Mouse (Mus musculus) embryonic facial prominence, embryonic 10.5 days (tissue): Measurements from ENCODE around the gene Pi4k2b. TPM values are rescaled to one million over a fixed set of nuclear protein-coding genes. Genes with fewer than 3 reads are reported as not detected.
A peak's percentile ranks its signal among the peaks of the same experiment; 100 is the strongest.
"Not testable (repeated sequence)": the region's sequence is repeated elsewhere in the genome, so short reads cannot be mapped to it uniquely, and the experiment has no call there.

Experiments
- DNase-seq: peaks from one replicate; pipeline ENCODE4 v3.0.0-alpha.2; 2017; ENCODE audit warnings: low spot score
- H3K27ac ChIP-seq: fragments of 300-500 bp; sonication (generic); replicated peaks from 2 replicates; pipeline ENCODE4 v1.5.1; 2016; ENCODE audit warnings: mild to moderate bottlenecking
- H3K27me3 ChIP-seq: fragments of 300-500 bp; sonication (generic); replicated peaks from 2 replicates; pipeline ENCODE4 v1.6.1; 2016; ENCODE audit warnings: low read depth, mild to moderate bottlenecking; ENCODE audit not compliant: poor library complexity, severe bottlenecking
- H3K36me3 ChIP-seq: fragments of 300-500 bp; sonication (generic); replicated peaks from 2 replicates; pipeline ENCODE4 v1.6.1; 2016; ENCODE audit warnings: mild to moderate bottlenecking, moderate library complexity
- H3K4me1 ChIP-seq: fragments of 300-500 bp; sonication (generic); 2 replicates; pipeline ENCODE4 v1.6.1; 2016
- H3K4me3 ChIP-seq: fragments of 300-500 bp; sonication (generic); 2 replicates; pipeline ENCODE4 v1.5.1; 2016; ENCODE audit warnings: mild to moderate bottlenecking, moderate library complexity
- H3K9me3 ChIP-seq: fragments of 300-500 bp; sonication (generic); 2 replicates; pipeline ENCODE4 v1.6.1; 2016; ENCODE audit warnings: mild to moderate bottlenecking
- WGBS: fragments of 180-500 bp; shearing (Covaris S2); methylation state at CpG from one replicate; pipeline ENCODE4 v1.1.7; 2016; 5-methylcytosine and 5-hydroxymethylcytosine counted together
- polyA plus RNA-seq: library from polyadenylated mRNA; unstranded; fragments of >200 nt; fragmentation: Nextera tagmentation; extraction: Ambion mirVana; gene quantifications from 2 replicates; pipeline ENCODE4 v1.2.1, GENCODE M21; 2016

The Pi4k2b gene
- polyA plus RNA-seq, 1 experiment from 2014 or later: 16.5 TPM

GRCm38 (mm10) chr5:52746920-52747319 lies 5.5 kb downstream of the Pi4k2b start:
- Histone ChIP-seq H3K27ac (no peak overlapping the region), H3K4me1 (peaks cover 7% of the 10 kb centered on the region), H3K4me3 (no peak overlapping the region), H3K36me3 (0 out of 2 replicates have a peak, but pooled peaks cover 2% of the 10 kb centered on the region), H3K27me3 (no peaks in the 10 kb centered on the region), H3K9me3 (no peaks in the 10 kb centered on the region)
- no peak for DNase-seq

- 80% methylated on average over 5 of the region's 5 CpGs for WGBS
- Histone ChIP-seq H3K9me3 (no peaks in the 10 kb centered on the region), H3K36me3 (peaks cover 9% of the 10 kb centered on the region; the same call in 1 of the 2 replicates), H3K27me3 (no peaks in the 10 kb centered on the region), H3K4me3 (no peak overlapping the region), H3K27ac (no peak overlapping the region), H3K4me1 (no peaks in the 10 kb centered on the region)
- DNase-seq: no peak
Observed at GRCm38 (mm10) chr5:52748732-52749131, 7.4 kb downstream of the Pi4k2b start.

GRCm38 (mm10) chr5:52753146-52753545 lies 11.8 kb downstream of the Pi4k2b start:
- no peak for DNase-seq
- 72% methylated on average over 9 of the region's 9 CpGs for WGBS
- no peaks in the 10 kb centered on the region for H3K27me3 ChIP-seq
- H3K4me3 ChIP-seq: no peak overlapping the region
- H3K9me3 ChIP-seq: no peaks in the 10 kb centered on the region
- no peak overlapping the region for H3K27ac ChIP-seq
- H3K4me1 ChIP-seq: no peaks in the 10 kb centered on the region
- H3K36me3 ChIP-seq: peaks cover 23% of the 10 kb centered on the region; the same call in 1 of the 2 replicates

GRCm38 (mm10) chr5:52754196-52754595 lies 12.8 kb downstream of the Pi4k2b start:
- H3K27me3 ChIP-seq: no peaks in the 10 kb centered on the region
- DNase-seq: no peak
- H3K4me3 ChIP-seq: no peak overlapping the region
- no peaks in the 10 kb centered on the region for H3K4me1 ChIP-seq
- peaks cover 25% of the 10 kb centered on the region; the same call in 1 of the 2 replicates for H3K36me3 ChIP-seq
- H3K27ac ChIP-seq: no peak overlapping the region
- H3K9me3 ChIP-seq: no peaks in the 10 kb centered on the region

GRCm38 (mm10) chr5:52755337-52755736 lies 14.0 kb downstream of the Pi4k2b start:
- no peak for DNase-seq
- no peaks in the 10 kb centered on the region for H3K9me3 ChIP-seq
- H3K36me3 ChIP-seq: peaks cover 25% of the 10 kb centered on the region; the same call in 1 of the 2 replicates
- 92% methylated on average over 3 of the region's 3 CpGs for WGBS
- H3K4me1 ChIP-seq: no peaks in the 10 kb centered on the region
- no peak overlapping the region for H3K27ac ChIP-seq
- no peaks in the 10 kb centered on the region for H3K27me3 ChIP-seq
- H3K4me3 ChIP-seq: no peak overlapping the region

GRCm38 (mm10) chr5:52755989-52756388 lies 14.6 kb downstream of the Pi4k2b start:
- H3K27ac ChIP-seq: no peak overlapping the region

GRCm38 (mm10) chr5:52762586-52762985 lies 21.2 kb downstream of the Pi4k2b start:
- no peak overlapping the region for H3K27ac ChIP-seq
- no peak for DNase-seq
- no peaks in the 10 kb centered on the region for H3K9me3 ChIP-seq
- 90% methylated on average over 7 of the region's 7 CpGs for WGBS
- peaks cover 23% of the 10 kb centered on the region for H3K36me3 ChIP-seq
- no peak overlapping the region for H3K4me3 ChIP-seq
- H3K27me3 ChIP-seq: no peaks in the 10 kb centered on the region
- no peaks in the 10 kb centered on the region for H3K4me1 ChIP-seq

More at GRCm38 (mm10) chr5:52755989-52756388, 14.6 kb downstream of the Pi4k2b start:
- WGBS: 91% methylated on average over 6 of the region's 6 CpGs
- DNase-seq: no peak
- H3K9me3 ChIP-seq: no peaks in the 10 kb centered on the region
- H3K27me3 ChIP-seq: no peaks in the 10 kb centered on the region
- H3K36me3 ChIP-seq: peaks cover 26% of the 10 kb centered on the region; the same call in 1 of the 2 replicates
- H3K4me3 ChIP-seq: no peak overlapping the region
- H3K4me1 ChIP-seq: no peaks in the 10 kb centered on the region

- Histone ChIP-seq H3K4me1 (no peaks in the 10 kb centered on the region), H3K27me3 (no peaks in the 10 kb centered on the region), H3K36me3 (peaks cover 14% of the 10 kb centered on the region), H3K9me3 (no peaks in the 10 kb centered on the region), H3K4me3 (no peak overlapping the region), H3K27ac (no peak overlapping the region)
- WGBS: 88% methylated on average over 5 of the region's 5 CpGs
- no peak for DNase-seq
Observed at GRCm38 (mm10) chr5:52774267-52774666, 32.9 kb downstream of the Pi4k2b start.

- 86% methylated on average over 8 of the region's 8 CpGs for WGBS
- Histone ChIP-seq H3K9me3 (no peaks in the 10 kb centered on the region), H3K27me3 (no peaks in the 10 kb centered on the region), H3K4me3 (no peak within 1 kb of the TSS), H3K4me1 (no peaks in the 10 kb centered on the region), H3K27ac (no peak within 1 kb of the TSS), H3K36me3 (peaks cover 4% of the 10 kb centered on the region)
- no peak for DNase-seq
Observed at GRCm38 (mm10) chr5:52775237-52775636, 33.9 kb downstream of the Pi4k2b start, which contains the start of gene Zcchc4. Gene Zcchc4 (plus strand): TSS chr5:52775409.

- not testable (repeated sequence) for H3K27ac ChIP-seq, H3K4me1 ChIP-seq, H3K27me3 ChIP-seq, H3K9me3 ChIP-seq, DNase-seq, H3K36me3 ChIP-seq, H3K4me3 ChIP-seq
- 89% methylated on average over 8 of the region's 8 CpGs for WGBS
Observed at GRCm38 (mm10) chr5:52776466-52777354, 35.3 kb downstream of the Pi4k2b start.

- H3K9me3 ChIP-seq: no peaks in the 10 kb centered on the region
- whole genome bisulfite sequencing: 4% methylated on average over 37 of the region's 37 CpGs
- peak; percentile 92 for DNase-seq
- peak overlapping the region; percentile 94 for H3K27ac ChIP-seq
- H3K27me3 ChIP-seq: no peaks in the 10 kb centered on the region
- peaks cover 20% of the 10 kb centered on the region for H3K36me3 ChIP-seq
- peak overlapping the region; percentile 84 for H3K4me3 ChIP-seq
- peaks cover 3% of the 10 kb centered on the region; the same call in 1 of the 2 replicates for H3K4me1 ChIP-seq
Observed at GRCm38 (mm10) chr5:52782523-52783250, 41.3 kb downstream of the Pi4k2b start.

- Histone ChIP-seq H3K9me3 (no peaks in the 10 kb centered on the region), H3K4me1 (peaks cover 3% of the 10 kb centered on the region; the same call in 1 of the 2 replicates), H3K27me3 (no peaks in the 10 kb centered on the region), H3K36me3 (peaks cover 20% of the 10 kb centered on the region), H3K4me3 (peak overlapping the region; percentile 84), H3K27ac (peak overlapping the region; percentile 94)
- WGBS: under 1% methylated on average over 9 of the region's 9 CpGs
- no peak for DNase-seq
Observed at GRCm38 (mm10) chr5:52783251-52783620, 41.9 kb downstream of the Pi4k2b start.
